Mouse (Mus musculus) urinary bladder, adult 2 months (tissue): Measurements from ENCODE around the gene Tbc1d22b. TPM values are rescaled to one million over a fixed set of nuclear protein-coding genes. Genes with fewer than 3 reads are reported as not detected.

Experiments
- DNase-seq: peaks from one replicate; pipeline ENCODE4 v3.0.0; 2022; ENCODE audit warnings: low spot score
- polyA plus RNA-seq: library from polyadenylated mRNA; depleted of rRNA; stranded (reverse); fragments of >200 nt; gene quantifications from 2 replicates; pipeline ENCODE4 v1.2.3, GENCODE M21; 2012

Tbc1d22b gene
- polyA plus RNA-seq, 1 experiment, result 13.5 TPM

GRCm38 (mm10) chr17:29541419-29541818 lies 8.2 kb upstream of the Tbc1d22b start:
- DNase-seq, result no peak

- no peak for DNase-seq
Observed at GRCm38 (mm10) chr17:29542831-29543690, 6.5 kb upstream of the Tbc1d22b start.

- no peak for DNase-seq
Observed at GRCm38 (mm10) chr17:29544064-29544463, 5.5 kb upstream of the Tbc1d22b start.

DNA sequence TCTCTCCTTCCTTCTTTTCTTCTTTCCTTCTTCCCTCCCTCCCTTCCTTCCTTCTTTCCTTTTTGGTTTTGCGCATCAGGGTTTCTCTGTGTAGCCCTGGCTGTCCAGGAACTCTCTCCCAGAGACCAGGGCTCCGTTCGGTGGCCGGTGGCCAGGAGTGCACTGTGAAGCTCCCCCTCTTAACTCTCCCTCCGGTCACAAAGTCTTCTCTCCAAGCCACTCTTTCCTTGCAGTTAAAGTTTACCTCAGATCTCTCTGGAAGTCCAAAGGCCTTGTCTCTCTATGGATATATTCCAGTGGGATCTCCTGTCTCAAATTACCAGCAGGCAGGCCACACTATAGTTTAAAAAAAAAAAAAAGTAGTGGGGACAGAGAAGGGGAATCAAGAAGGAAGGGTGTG lies 4.3 kb upstream of the Tbc1d22b start:
- DNase-seq, result no peak

- no peak for DNase-seq
Observed at GRCm38 (mm10) chr17:29548494-29548893, 1.1 kb upstream of the Tbc1d22b start.

DNA sequence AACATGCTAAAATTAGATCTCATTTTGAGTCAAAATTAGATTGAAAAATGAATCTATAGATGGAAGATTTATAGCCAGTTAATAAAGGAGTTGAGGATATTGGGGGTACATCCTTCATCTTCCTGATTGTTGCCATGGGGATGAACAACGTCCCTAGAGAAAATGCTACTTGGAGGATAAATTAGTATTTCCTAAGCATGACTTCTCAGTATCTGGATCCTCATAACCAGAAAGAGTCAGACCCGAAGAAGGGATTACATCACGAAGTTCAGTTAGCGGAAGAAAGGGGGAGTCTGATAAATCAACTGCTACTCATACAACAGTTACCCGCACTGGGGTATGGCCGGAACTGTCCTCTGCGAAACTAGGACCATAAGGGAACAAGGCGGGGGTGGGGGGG lies 591 bp upstream of the Tbc1d22b start:
- no peak for DNase-seq

DNA sequence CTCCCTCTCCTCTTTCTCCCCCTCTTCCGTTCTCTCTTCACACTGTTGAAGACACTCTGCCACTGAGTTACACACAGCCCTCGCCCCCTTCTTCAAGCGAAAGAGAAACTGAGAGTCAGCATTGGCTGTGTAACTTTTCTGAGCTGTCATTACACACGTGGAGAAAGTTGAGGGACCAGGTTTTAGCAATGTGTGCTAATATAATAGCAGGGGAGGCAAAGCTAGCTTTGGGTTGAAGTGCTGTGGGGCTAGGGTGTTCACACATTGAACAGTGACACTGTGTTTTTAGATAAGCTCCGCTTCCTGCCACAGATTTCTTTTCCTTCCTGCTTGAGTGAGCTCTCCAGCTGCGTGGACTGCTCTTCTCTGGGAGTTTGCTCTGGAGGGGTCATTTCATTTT lies 1.4 kb downstream of the Tbc1d22b start:
- DNase-seq, result no peak

- DNase-seq, result no peak
Observed at GRCm38 (mm10) chr17:29552162-29552732, 2.7 kb downstream of the Tbc1d22b start, which contains the start of gene Tmem217. Gene Tmem217, minus strand, starts transcription at chr17:29552385.

DNA sequence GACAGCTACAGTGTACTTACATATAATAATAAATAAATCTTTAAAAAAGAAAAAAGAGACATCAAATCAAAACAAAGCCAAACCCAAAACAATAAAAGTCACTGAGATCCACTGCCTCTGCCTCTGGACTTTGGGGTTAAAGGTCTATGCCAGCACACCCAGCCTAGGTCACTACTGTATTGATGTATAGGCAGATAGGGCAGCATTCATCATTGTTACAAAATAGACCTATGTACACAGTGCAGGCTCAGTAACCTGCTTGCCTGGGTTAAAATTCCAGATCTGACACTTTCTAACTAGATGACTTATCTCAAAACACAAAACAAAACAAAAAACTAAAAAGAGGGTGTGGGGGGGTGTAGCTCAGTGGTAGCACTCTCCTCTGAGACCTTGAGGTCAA lies 4.6 kb downstream of the Tbc1d22b start:
- DNase-seq, result no peak

GRCm38 (mm10) chr17:29556456-29556855 lies 6.9 kb downstream of the Tbc1d22b start:
- DNase-seq, result no peak

GRCm38 (mm10) chr17:29556893-29557292 lies 7.3 kb downstream of the Tbc1d22b start:
- DNase-seq, result no peak

- DNase-seq, result no peak
Observed at GRCm38 (mm10) chr17:29558476-29558875, 8.9 kb downstream of the Tbc1d22b start.

- DNase-seq, result no peak
Observed at GRCm38 (mm10) chr17:29565521-29565920, 15.9 kb downstream of the Tbc1d22b start.

- DNase-seq, result no peak
Observed at GRCm38 (mm10) chr17:29568435-29568834, 18.9 kb downstream of the Tbc1d22b start.

- DNase-seq, result no peak
Observed at GRCm38 (mm10) chr17:29569831-29570230, 20.2 kb downstream of the Tbc1d22b start.

- DNase-seq, result no peak
Observed at GRCm38 (mm10) chr17:29579579-29580126, 30.1 kb downstream of the Tbc1d22b start.

GRCm38 (mm10) chr17:29583569-29583968 lies 34.0 kb downstream of the Tbc1d22b start:
- no peak for DNase-seq

DNA sequence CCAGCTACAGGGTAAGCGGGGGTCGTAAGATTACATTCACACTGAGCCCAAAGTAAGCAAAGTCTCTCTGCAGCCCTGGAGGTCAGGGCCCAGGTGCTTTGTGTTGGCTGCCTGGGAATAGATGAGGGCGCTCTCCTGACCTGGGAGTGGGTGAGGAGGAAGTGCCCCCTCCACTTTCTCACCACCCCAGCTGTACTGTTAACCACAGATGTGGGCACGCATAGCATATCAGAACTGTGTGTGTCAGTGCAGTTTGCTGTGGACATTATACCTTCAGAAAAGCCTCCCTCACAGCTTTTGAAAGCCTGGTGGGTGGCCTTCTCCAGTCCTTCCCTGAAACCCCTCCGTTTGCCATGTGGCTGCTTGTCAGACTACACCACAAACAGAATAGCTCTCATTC lies 34.7 kb downstream of the Tbc1d22b start:
- no peak for DNase-seq

DNA sequence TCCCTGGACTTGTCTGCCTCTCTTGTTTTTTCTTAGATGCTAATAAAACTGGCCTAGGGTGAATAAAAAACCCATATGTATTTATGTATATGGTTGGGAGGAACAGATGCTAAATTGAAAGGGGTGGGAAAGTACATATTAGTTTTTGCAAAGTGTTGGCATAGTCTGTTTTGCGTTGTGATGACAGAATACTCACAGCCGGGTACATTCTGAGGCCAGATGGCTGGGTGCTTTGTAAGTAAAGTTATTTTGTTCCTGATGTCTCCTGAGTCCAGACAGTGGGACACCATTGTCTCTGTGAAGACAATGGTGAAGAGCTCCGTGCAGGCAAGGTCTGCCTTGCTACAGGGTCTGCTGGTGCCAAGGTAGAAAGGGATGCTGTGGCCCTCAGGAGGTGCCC lies 35.2 kb downstream of the Tbc1d22b start:
- DNase-seq, result no peak

DNA sequence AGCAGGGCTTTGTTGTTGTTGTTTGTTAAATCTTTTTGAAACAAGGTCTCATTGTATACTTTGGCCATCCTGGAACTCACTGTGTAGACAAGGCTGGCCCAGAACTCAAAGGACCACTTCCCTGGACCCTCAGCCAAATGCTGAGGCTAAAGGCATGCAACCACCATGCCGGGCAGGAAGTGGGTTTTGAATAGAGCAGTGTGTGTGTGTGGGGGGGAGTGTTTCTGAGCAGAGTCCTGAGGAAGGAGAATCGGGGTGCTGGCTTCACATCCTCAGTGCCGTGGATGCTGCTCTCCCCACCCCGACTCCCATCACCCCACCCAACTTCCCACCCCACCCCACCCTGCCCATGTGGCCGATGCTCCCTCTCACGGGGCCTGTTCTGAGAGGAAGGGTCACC lies 35.9 kb downstream of the Tbc1d22b start:
- DNase-seq, result no peak

DNA sequence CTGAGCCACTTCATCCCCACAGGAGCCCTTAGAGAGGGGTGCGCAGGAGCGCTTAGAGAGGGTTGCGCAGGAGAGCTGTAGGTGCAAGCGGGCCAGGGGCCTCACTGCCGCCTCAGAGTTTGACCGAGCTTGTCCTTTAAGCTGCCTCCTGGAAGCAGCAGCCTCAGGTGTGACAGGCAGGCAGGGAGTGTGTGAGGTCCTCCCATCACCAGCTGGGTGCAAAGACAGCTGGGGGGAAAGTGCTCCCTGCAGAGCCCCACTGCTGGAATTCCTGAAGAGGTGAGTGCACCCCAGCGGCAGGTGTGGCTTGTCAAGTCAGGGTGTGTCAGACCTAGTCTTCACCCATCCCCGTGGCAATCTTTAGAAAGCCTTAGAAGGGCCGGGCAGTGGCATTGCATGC lies 37.3 kb downstream of the Tbc1d22b start:
- DNase-seq, result no peak

DNA sequence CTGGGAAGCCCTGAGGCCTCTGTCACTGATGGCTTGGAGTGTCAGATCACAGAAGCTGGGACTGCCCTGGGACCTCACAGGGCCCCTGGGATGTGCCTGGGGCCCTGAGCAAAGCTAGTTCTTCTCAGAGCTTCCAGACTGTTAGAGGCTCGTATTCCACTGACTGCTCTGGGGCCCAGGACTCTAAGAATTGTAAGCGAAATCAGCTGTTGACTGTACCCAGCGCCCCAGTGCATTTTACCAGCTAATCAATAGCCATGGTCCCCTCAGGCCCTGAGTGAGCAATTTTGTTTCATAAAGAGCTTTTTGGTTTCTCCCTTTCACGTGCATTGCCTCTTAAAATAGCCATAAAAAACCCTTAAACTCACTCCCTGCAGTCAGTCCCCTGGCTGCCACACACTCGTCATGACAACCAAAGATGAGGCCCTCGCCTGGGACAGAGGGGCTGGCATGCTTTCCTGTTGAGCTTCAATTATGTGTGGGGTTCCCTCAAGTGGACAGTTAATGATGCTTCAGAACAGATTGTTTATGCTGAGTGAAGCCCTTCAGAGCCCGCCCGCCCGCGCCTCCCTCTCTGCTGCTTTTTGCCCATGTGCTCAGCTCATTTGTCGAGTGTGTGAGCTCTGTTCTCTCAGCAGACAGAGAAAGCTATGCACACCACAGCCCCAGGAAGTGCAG lies 39.8 kb downstream of the Tbc1d22b start:
- no peak for DNase-seq
